Mouse (Mus musculus): ENCODE results near the gene Tbc1d22a.

Tbc1d22a gene

DNA sequence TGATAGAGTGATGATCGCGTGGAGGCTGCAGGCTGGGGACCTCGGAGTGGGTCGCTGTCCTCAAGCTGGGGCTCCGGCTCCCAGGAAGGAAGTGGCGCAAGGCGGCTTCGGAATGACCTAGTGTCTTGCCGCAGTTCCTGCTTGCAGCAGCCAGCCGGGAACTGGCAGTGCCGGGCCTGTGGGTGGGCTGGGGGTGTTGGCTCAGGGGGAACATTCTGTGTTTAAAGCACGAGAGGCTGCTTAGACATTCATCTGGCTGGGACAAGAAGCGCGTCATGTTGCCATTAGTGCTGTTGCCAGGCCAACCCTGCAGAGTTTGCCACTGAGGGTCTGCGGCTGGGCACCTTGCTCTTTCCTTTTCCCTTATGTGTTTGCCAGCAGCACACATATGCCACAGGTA, 63.2 kb downstream of the Tbc1d22a start:
- DNase-seq (ENCODE audit: low spot score in 2 of 2): peak; percentile 64 to 67

DNA sequence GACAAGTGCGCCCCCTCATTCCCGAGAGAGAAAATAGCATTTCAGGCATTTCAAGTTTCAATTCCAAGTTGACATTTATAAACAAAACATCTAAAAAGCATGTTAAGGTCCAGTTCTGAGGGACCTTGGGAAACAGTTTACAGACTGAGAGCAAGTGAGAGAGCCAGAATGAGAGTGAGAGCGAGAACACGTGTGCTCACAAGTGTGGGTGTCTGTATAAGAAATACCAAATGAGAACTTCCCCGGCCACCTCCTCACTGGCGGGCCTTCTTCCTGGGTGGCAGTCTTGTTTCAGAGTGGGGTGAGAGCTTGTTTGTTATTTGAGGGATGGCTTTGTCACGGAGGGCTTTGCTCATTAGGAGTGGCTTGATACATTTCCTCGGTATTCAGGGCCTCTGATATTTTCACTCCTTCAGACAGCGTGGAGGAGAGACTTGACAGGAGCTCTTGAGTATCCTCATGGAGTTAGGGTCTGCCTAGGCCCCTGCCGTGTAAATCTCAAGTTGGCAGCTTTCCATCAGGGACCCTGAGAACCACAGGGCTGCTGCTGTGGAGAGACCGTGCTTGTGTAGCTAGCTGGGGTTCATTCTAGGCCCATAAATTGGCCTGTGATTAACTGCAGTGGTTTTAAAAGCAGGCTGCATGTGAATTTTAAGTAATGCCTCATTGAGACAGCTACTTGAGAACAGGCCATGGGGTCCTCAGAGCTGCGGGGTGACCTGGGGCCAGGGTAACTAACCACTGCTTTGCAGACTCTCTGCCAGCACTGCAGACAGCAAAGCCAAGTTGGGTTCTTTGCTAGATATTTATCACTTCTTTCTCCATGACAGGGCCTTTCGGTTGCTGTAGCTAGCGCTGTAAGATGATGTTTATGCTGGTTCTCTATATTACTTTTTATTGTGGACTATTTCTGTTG, 65.1 kb downstream of the Tbc1d22a start:
- peak; percentile 55 to 57 for DNase-seq (ENCODE audit: low spot score in 2 of 2)

DNA sequence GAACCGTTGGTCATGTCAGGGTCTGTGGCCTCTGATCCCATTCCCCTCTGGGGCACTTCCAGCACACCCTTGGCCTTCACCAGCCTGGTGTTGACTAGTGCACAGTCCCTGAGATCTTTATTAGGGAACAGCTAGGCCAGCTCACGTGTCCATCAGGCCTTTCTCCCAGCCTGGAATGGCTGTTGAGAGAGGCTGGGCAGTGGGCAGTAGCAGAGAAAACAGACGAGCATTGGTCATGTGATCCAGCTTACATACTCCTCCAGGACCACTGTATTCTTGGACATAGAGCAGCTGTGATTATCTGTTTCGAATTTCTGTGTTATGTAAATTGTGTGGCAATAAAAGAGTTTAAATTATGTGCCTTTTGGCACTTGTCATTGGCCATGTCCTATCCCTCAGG, 65.9 kb downstream of the Tbc1d22a start:
- no peak for DNase-seq (ENCODE audit: low spot score in 2 of 2)

DNA sequence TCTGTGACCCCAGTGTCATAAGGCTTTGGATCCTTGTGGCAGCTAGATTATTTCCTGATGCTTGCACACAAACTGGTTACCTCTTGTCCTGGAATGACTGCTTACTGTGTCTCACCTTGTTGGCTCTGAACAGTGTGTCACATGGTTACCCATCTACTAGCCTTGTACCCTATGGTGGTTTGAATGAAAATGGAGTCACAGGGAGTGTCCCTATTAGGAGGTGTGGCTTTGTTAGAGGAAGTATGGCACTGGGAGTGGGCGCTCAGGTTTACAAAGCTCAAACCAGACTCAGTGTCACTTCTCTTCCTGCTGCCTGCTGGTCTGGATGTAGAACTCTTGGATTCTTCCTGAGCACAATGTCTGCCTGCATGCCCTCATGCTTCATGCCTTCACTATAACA, 69.0 kb downstream of the Tbc1d22a start:
- no peak for DNase-seq (ENCODE audit: low spot score in 2 of 2)

DNA sequence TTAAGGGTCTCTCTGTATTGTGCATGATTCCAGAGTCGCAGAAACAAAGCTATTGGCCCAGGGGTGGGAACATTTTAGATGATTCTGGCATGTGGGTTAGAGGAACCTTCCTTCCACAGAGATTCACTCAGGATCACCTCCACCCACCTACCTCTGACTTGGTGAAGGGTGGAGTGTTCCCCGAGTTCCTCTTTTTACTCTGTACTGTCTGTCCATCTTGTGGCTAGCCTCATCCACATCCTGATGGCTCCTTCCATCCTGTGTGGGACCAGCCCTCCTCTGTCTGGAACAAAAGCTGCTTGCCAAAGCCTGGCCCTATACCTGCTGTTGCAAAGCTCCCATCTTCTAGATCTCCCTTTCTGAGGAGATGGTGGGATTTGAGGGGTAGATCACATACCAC, 71.0 kb downstream of the Tbc1d22a start:
- no peak for DNase-seq (ENCODE audit: low spot score in 2 of 2)

DNA sequence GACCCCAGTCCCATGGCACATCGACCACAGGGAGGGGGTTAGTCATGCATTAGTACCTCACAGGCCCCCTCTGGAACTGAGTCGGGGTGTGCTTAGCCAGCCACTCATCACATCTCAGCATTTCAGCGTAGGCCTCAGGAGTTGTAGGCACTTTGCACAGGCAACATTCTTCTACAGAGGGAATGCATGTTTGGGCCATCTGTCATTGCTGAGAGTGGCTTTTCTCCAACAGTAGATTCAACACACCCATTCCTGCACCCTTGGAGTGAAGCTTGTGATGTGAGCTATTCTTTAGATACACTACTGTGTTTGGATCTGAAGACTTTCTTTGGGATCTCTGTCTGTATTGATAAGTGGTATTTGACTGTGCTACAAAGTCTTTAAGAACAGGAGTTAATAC, 75.8 kb downstream of the Tbc1d22a start:
- DNase-seq (ENCODE audit: low spot score in 2 of 2): no peak

DNA sequence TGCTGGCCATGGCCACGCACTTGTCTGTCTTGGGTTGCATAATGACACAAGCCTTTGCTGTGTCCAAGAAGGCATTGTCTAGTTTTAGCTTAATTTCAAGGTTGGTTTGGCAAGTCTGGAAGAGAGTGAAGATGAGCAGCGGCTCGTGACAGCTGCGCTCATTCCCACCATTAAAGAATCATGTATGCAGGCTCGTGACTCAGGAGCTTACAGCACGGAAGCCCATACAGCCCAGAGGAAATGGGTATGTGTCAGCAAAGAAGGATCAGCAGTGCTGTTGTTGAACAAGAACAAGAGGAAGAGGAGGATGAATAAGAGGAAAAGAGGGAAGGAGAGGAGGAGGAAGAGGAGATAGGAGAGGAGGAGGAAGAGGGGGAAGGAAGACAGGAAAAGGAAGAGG, 78.0 kb downstream of the Tbc1d22a start:
- no peak for DNase-seq (ENCODE audit: low spot score in 2 of 2)

DNA sequence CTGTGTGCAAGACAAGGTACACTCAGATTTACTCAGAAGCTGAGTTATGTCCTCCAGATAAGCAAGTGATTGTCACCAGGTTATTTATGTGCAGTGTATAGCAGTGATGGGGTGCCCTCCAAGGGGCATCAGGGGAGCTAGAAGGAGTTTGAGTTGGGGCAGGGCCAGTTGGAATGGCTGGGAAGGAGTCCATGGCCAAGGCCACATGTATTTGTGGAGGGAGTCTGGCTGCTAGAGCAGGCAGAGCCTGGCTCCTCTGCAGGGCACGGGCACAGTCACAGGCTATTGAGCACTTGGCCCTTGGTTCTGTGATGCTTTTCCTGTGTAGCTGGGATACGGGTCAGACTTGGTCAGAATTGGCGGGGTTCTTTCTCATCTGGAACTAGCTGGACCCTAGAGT, 80.2 kb downstream of the Tbc1d22a start:
- DNase-seq (ENCODE audit: low spot score in 2 of 2): no peak

DNA sequence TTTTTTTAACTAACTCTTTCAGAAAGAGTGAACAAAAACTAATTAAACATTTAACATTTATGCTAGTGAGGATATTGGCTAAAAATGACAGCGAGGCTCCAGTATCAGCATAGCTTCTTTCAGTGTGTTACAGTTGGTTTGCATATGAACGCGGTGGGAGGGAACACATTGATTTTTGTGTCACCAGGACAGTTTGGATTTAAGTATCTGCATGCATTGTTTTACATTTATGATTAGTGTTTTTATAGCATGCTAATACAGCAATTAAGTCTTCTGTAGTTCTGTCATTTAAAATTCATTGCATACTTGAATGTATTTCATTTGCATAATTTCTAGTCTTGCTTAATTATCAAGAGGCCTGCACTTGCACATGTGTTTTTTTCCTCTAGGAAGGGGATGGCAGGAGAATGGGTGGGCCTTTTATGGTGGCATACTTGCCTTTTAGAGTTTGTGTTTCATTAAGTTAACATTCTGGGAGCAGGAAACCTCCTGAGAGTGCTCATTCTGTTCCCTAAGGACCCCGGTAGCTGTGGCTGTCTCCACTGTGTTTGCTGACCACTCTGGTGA, 81.5 kb downstream of the Tbc1d22a start:
- no peak for DNase-seq (ENCODE audit: low spot score in 2 of 2)

DNA sequence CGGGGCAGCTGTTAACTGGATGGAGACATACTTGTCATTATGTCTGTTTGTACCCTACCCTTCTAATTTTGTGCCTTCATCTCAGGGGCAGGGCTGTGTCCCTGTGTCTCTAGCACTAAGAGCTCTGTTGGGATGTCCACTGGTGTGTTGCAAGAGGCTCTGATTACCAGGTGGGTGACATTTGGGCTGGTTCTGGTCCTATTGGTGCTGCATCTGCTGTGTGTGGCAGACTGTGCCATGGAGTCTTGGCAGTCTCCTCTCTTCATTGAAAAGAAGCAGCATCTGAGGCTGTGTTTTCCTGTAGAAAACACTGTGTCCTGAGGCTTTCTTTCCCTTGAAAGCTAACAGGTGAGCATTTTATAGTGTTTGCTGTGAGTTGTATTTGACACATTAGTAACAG, 83.0 kb downstream of the Tbc1d22a start:
- no peak for DNase-seq (ENCODE audit: low spot score in 2 of 2)

DNA sequence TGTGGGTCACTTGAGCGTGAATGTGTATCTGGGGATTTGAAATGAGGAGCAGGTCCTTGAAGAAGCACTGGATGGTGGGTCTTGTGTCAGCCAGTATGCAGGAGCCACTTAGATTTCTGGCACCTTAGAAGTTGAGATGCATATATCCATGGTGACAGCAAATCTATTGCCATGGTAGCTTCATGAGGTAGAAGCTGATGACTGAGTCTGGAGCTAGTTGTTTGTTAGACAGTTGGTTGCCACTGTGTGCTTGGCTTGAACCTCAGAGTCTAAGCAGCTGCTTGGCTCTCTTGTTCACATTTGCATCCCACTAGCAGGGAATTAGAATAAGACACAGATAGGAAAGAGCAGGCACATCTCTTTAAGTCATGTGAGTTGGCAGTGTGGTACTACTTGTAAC, 89.6 kb downstream of the Tbc1d22a start:
- no peak for DNase-seq (ENCODE audit: low spot score in 2 of 2)

DNA sequence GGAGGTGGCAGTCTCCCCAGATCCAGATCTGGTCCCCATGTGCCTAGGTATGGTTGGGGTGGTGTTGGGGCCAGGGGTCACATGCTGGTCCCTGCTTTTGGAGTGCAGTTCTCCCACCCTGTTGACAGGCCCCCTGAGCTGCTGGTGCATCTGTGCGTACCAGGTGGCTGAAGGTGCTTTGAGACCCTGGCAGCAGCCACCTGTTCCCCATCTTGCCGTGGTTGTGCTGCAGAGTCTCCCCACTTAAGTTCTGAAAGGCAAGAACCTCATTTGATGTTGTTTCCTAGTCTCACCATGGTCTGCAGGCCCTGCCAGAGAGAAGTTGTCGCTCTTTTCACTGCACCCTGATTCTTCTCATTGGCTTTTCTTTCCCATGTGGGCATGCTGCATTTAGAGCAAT, 90.6 kb downstream of the Tbc1d22a start:
- no peak for DNase-seq (ENCODE audit: low spot score in 2 of 2)

DNA sequence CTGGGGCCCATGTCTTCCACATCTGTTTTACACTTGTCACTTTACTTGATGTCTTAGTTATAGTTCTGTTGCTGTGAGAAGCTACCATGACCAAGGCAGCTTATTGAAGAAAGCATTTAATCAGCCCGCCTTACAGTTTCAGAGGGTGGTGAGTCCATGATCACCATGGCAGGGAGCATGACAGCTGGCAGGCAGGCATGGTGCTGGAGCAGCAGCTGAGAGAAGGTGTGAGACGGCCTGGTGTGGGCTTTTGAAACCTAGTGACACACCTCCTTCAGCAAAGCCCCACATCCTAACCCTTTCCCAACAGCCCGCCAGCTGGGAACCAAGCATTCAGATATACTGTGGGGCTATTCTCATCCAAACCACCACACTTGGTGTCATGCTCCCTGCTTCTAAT, 91.0 kb downstream of the Tbc1d22a start:
- no peak for DNase-seq (ENCODE audit: low spot score in 2 of 2)

DNA sequence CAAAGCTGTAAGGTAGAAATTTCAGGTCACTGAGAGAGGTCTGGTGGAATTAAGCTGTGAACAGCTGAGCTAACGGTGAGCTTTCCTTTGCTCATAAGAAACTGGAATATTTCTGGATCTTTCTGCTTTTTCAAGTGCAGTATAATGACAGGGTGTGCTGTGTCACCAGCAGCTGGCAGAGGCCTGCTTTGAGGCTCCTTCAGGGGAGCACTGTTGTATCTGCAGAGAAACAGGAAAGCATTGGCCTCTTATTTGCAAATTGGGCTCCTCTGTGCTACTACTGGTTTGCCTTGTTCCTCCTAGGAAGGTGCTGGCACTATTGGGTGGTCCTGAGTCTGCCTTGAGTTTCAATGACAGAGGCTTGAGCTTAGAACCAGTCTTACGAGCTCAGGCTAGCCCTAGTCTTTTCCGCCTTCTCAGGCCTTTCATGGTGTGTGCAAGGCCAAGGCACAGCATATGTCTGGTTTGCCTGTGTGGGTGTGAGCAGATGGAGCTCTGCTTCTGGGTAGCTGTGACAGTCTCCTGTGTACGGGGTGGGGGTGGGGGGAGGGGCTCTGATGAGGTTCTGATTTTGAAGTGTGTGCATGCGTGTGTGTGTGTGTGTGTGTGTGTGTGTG, 95.1 kb downstream of the Tbc1d22a start:
- DNase-seq (ENCODE audit: low spot score in 2 of 2): peak; percentile 69 to 75

DNA sequence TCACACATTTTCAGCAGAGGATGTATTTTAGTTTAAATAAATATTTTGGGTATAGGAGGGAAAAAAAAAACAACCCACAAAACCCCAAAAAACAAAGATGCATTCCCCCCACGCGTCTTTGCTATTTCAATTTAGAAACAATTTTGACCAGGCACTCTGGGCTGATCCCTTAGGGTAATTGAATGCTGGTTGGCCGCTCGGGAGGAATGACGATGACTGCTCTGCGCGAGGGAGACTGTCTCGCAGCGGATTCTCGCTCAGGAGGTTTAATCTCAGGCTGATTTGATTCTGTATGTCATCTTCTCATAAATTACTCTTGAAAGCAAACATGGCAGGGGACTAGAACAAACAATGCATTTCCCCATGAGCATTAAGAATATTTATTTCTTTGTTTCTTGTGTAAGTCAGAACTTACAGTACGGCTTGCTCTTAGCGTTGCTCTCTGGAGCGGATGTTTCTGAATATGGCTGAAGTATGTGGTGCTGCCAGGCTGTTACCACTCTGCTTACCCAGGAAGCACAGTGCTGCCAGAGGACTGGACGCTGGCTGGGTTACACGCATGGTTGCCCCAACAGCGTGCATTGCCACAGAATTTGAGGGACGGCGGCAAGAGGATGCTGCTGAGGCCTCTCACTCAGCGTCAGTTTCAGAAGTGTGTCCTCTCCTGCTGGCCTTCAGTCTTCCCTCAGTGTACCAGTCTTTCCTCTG, 106.7 kb downstream of the Tbc1d22a start:
- no peak for DNase-seq (ENCODE audit: low spot score in 2 of 2)

DNA sequence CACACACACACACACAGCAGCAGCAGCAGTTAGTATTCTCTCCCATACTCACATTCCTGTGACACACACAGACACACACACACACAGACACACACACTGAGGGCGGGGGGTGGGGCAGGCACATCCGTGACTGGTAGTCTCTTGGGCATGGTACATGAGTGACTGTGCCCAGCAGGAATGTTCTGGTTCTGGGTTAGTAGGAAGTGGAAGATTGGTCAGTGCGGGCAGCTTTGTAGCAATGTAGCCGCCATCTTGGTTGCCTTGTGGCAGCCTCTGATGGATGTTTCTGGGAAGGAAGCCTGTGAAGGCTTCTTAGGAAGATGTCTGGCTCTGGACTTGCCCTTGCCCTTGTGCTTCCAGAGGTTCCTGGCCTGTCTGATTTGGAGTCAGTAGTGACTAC, 112.1 kb downstream of the Tbc1d22a start:
- no peak for DNase-seq (ENCODE audit: low spot score in 2 of 2)

DNA sequence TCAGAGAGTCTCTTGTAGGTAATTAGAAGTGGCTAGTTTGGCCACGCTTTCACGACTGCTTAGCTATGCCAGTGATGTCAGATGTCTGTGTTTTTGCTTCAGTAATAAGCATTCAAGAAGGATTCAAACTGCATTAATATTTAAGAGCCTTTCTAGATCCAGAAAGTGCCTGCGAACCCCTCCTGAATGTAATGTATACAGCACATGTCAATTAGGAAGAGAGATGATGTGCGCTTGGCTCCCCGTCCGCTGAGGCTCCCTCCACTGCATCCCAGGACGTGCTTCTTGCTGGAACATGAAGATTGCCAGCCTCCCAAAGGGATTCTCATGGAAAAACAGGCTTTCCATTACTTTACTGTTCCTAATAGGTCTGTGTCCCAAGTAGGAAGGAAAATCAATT, 115.7 kb downstream of the Tbc1d22a start:
- no peak for DNase-seq (ENCODE audit: low spot score in 2 of 2)

DNA sequence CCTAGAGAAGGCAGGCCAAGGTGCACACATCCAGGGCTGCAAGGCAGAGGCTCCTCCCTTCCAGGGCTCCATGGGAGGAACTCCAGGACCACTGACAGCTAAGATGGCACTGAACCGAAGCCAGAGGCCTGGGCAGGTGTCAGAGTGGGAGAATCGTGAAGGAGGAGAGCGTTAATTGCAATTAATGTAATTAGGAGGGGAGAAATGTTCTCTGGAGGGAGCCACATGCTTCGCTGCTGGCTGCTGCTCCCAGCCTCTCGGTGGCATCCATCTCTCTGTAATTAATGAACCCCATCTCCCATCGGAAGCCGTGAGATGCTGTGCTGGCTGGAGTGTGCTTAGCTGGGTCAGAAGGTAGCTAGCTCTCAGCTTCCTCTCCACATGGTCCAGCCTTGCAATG, 116.2 kb downstream of the Tbc1d22a start:
- DNase-seq (ENCODE audit: low spot score in 2 of 2): no peak

DNA sequence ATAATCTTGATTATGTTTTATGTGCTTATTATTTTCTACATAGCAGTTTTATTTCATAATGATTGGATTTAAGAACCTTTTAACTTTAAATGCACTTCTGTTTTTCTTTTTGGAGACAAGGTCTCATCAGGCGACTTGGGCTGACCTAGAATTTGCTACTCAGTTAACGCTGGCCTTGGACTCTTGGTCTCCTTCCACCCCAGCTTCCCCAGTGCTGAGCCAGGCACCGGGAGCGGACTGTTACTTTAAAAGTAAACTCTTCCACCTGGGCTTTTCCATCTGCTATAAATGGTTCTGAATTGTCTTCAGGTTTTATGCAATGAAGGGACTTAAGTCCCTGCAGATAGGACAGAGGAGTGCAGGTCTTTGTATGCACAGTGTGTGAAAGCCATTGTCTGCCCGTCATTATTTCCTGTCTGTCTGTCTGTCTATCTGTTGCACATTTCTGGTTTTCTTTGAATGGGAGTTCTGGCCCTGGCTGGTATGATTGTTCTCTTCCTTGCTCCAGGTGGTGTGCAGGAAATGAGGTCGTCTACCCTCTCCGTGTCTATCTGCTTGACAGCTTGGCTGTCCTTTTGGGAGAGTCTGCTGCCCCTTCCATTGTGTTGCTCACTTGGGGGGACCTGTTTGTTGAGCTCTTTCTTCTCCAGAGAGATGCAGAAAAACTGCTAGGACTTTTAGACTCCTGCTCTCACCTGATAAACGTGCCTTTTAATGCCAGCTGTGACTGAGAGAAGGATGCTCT, 117.4 kb downstream of the Tbc1d22a start:
- no peak for DNase-seq (ENCODE audit: low spot score in 2 of 2)

DNA sequence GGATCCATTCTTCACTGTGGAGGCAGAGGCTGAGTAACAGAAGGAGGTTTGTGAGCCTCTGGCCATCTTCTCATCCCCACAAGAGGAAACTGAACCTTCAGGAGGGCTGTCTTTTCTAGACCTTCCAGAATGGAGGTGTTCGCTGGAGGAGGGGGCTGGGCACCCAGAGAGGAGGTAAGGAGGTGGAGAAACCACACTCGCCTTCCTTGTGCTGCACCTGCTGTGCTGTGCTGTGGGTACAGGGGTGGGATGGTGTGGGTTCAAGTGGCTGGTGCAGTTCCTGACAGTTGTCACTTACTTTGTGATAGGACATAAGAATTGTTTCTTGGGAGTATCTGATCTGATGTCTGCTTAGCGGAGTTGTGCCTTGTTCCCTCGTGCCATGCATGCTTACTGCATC, 118.9 kb downstream of the Tbc1d22a start:
- DNase-seq (ENCODE audit: low spot score in 2 of 2): no peak

DNA sequence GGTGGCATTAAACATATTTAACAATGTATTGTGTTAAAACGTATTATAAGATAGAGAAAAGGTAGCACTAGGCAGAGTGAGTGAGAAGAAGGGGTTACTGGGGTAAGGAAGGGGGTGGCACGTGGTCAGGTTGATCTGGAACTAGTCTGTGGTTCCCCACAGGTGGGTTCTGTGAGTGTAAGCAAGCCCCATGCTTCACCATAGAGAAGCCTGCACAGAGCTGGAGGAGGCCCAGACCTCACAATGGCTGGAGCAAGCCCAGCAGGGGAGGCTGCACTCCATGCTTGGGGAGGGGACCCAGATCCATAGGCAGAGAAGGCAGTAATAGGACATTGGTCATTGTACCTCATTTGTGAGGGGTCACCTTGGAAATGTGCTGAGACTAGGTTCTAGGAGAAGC, 119.3 kb downstream of the Tbc1d22a start:
- DNase-seq (ENCODE audit: low spot score in 2 of 2): no peak

DNA sequence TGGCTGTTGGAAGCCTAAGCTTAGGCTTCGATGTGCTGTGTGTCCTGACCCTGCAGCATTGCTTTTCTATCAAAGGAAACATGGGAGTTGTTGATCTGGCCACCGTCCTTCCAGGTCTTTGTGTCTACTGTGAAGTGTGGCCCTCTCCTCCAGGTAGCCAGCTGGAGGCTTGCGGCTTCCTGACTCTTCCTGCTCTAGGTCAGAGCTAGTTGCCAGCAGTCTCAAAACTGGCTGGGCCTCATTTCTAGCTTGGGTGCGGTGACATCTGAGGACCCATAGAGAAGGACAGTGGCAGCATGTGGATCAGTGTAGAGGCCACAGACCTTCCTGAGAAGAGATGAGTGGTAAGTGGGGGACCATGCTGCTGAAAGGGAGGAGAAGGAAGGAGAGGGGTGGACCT, 120.0 kb downstream of the Tbc1d22a start:
- DNase-seq (ENCODE audit: low spot score in 2 of 2): no peak
